Mouse (Mus musculus) cerebellum, postnatal 4 days (tissue): ENCODE data around the gene Wdr49.

Source experiments
- DNase-seq, 2 experiments: peaks; one replicate each; pipeline ENCODE4 v3.0.0; 2022; ENCODE audit warnings: low spot score in 2 of 2, mixed read lengths in 1 of 2

Wdr49 gene

GRCm38 (mm10) chr3:75482056-75482455 lies at the start of gene Wdr49:
Gene Wdr49 (minus strand): TSS chr3:75482156.
- DNase-seq, result no peak

GRCm38 (mm10) chr3:75531074-75531473 lies 49.1 kb upstream of the Wdr49 start:
- no peak for DNase-seq

GRCm38 (mm10) chr3:75522527-75522926 lies 40.6 kb upstream of the Wdr49 start:
- no peak for DNase-seq

GRCm38 (mm10) chr3:75521314-75521713 lies 39.4 kb upstream of the Wdr49 start:
- no peak for DNase-seq

GRCm38 (mm10) chr3:75517631-75518250 lies 35.8 kb upstream of the Wdr49 start:
- DNase-seq, result peak; percentile 25 to 48

- no peak for DNase-seq
Observed at GRCm38 (mm10) chr3:75498961-75499960, 17.3 kb upstream of the Wdr49 start.

GRCm38 (mm10) chr3:75492913-75493312 lies 11.0 kb upstream of the Wdr49 start:
- DNase-seq, result no peak

GRCm38 (mm10) chr3:75475106-75475505 lies 6.8 kb downstream of the Wdr49 start:
- no peak for DNase-seq

- no peak for DNase-seq
Observed at GRCm38 (mm10) chr3:75474657-75475056, 7.3 kb downstream of the Wdr49 start.

- no peak for DNase-seq
Observed at GRCm38 (mm10) chr3:75468154-75468553, 13.8 kb downstream of the Wdr49 start.

- no peak for DNase-seq
Observed at GRCm38 (mm10) chr3:75430564-75431181, 51.3 kb downstream of the Wdr49 start.

- no peak for DNase-seq
Observed at GRCm38 (mm10) chr3:75395918-75396317, 86.0 kb downstream of the Wdr49 start.

GRCm38 (mm10) chr3:75395121-75395895 lies 86.6 kb downstream of the Wdr49 start:
- peak in 1 of 2 experiments; percentile 16 for DNase-seq

- DNase-seq, result no peak
Observed at GRCm38 (mm10) chr3:75394487-75394886, 87.5 kb downstream of the Wdr49 start.

- DNase-seq, result peak in 1 of 2 experiments; percentile 11
Observed at GRCm38 (mm10) chr3:75381776-75382175, 100.2 kb downstream of the Wdr49 start.

- no peak for DNase-seq
Observed at GRCm38 (mm10) chr3:75353972-75354371, 128.0 kb downstream of the Wdr49 start.

- DNase-seq, result no peak
Observed at GRCm38 (mm10) chr3:75337196-75337595, 144.8 kb downstream of the Wdr49 start.

- no peak for DNase-seq
Observed at GRCm38 (mm10) chr3:75320999-75321398, 161.0 kb downstream of the Wdr49 start.

GRCm38 (mm10) chr3:75308861-75309260 lies 173.1 kb downstream of the Wdr49 start:
- DNase-seq, result no peak

- DNase-seq, result no peak
Observed at GRCm38 (mm10) chr3:75308228-75308627, 173.7 kb downstream of the Wdr49 start.

GRCm38 (mm10) chr3:75305584-75305983 lies 176.4 kb downstream of the Wdr49 start:
- DNase-seq, result no peak

- DNase-seq, result no peak
Observed at GRCm38 (mm10) chr3:75304621-75305020, 177.3 kb downstream of the Wdr49 start.
